Mouse (Mus musculus) embryo, embryonic 9.5 days (tissue): ENCODE data around the gene Mtmr2.

Experiments
- DNase-seq: peaks from one replicate; pipeline ENCODE4 v3.0.0-alpha.2; 2017; ENCODE audit errors: extremely low spot score

Gene Mtmr2

DNA sequence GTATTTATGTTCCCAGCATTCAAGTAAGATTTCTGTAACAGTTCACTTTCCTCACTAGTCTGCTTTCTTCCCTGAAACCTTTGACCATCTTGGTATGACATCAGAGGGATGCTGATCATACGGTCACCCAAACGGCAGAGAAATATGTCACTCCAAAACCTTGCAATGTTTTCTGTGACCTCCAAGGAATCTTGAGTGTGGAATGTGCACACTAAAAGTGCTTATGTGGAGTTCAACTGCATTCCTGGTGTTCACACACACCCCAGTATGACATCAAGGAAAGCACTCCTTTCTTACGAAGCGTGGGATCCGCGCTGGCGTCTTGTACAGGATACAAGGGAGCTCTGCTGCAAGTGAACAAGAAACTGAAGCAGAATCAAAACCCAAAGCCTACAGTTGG is 58.6 kb downstream of the Mtmr2 start:
- DNase-seq: no peak

DNA sequence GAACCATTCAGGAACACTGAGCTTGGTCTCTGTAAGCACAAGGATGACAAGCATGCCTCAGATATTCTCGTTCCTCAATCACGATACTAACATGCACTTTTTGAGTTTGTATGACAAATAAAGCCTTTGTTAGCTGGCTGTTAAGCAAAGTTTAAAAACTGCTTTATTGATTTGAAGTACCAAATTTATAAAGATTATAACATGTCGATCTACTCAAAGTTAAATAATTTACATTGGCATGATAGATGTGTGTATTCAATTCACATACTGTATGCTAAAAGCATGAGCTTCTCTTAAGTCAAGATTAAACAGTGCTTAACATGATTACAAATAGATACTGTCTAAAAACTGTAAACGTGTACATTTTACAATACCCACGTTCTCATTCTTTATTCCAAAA is 59.4 kb downstream of the Mtmr2 start:
- no peak for DNase-seq

DNA sequence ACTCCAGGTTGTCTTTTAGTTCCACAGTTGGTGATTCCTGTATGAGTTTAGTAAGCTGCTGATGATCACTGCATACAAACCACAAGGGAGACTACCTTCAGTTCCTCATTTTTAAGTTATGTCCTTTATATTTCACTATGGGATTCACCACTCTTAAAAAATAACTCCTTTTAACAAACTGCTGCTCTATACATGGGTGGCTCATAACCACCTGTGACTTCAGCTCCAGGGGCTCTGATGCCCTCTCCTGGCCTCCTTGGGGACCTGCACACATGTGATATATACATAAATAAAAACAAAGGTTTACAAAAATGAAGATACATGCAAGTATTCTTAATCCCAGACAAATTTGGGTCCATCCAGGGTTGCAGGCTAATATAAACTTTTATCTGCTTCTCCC is 61.7 kb downstream of the Mtmr2 start:
- DNase-seq: no peak

DNA sequence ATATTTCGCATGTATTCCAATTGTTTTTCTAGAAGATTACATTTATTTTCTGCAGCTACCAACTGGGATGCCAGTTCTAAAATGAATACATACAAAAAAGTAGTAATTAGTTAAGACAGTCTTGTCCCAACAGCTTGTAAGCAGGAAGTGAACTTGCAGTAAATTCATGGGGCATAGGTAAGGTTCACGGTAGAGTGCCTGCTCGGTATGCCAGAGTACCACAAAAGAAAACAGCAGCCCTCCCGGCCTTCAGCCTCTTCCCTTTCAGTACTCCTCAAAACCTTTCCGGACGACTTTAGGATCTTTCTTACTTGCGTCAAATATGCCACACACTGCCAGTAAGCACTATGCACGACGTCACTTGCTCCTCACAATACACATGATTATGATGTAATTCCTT is 70.2 kb downstream of the Mtmr2 start:
- DNase-seq: no peak

DNA sequence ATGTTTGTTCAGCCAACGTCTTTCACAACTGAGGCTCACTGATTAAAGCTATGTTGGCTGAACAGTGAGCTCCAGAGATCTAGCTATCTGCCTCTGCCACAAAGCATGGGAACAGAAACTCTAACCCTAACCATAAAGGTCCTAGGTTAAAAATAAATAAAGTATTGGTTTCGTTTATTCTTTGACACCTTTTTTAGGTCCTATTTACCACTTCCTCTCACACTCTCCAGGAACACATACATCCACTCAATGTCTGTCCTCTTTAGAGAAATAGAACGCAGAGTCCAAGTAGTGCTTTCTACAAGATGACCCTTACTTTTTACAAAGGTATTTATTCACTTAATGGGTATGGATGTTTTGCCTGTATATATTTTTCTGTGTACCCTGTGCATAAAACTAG is 72.6 kb downstream of the Mtmr2 start:
- DNase-seq: no peak

DNA sequence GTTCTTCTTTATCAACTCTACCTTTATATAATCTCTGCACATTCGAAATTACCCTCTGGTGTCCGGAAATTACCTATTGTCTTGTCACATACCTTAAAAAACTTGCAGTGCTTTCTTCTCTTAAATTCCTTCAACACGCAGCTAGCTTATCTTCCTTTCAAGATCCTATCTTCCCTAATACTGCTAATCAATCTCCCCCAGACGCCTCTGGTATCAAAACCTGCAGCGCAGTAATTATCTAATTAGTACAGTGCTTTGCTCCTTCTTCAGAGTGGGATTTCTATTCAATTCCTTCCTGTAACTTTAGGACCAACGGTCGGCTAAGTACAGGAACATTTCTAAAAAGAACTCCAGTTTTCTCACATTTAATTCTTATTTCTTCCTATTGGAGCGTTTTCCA is 77.7 kb downstream of the Mtmr2 start:
- DNase-seq: no peak

DNA sequence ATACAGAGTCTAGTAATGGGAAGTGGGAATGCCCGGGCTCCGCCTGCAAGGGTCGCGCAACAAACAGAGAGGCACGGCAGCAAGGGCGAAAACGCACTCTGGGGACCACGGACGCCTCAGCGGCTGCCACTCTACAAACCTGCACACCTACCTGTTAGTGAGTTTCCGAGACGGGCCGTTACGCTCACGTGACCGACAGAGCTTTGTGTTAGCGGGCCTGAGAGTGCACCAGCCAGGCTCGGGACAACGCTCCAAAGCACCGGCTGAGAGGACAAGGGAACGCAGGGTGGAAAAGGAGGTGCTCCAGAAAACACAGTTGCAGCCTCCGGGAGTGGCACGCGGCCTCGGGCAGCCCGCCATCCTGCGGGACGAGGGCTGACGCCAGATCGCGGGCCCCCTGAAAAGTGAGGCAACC is 78.2 kb downstream of the Mtmr2 start:
- no peak for DNase-seq

DNA sequence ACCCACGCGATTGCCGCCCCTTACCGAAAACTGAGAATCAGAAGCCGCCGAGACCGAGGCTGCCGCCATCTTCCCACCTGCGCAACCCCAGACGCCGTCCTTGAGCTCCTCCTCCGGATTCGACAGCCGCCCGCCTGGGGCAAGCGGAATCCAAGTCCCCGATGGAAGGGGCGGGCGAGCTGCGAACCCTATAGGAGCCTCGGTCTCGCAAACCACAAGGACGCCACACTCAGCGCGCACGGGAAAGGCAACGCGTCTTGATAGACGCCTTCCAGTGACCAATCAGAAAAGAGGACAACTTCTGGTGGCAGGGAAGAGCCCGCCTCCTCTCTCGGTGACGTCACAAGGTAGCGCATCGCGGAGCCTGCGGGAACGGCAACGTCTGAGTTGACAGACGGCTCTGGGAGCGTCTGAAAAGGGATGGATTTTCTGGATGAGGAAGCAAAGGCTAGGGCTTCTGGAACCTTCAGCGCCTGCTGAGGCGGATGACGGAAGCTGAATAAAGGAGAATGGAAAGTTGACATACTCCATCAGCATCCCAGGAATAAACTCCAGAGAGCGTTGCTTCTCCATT is 78.7 kb downstream of the Mtmr2 start, which contains the start of gene Cep57:
Cep57 (minus strand) TSS at position 276 of the 574 bp plus-strand sequence.
- DNase-seq: peak; percentile 96

DNA sequence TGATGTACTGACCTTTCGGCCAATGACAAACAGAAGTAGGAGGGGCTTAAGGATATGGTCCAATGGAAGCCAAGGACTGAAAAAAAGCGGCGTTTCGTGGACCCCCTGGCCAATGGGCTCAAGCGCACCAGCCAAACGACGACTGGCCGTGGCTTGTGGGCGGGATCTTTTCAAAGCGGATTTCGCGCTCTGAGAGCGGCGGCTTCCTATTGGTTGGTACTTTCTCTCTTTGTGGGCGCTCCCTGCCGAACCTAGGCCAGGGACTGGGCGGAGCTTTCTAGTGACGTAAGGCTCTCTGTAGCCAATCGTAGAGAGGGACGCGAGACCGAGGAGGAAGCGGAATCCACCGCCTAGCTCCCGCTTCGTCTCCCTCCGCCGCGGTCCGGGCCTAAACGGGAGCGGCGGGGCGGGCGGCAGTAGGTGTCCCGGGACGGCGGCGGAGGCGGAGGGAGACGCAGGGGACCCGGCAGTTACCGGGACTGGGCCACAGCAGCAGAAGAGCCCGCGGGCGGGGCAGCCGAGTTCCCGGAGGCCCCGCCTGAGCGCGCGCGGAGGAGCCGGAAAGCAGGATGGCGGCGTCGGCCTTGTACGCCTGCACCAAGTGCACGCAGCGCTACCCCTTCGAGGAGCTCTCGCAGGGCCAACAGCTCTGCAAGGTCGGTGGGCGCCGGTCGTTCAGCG is 79.3 kb downstream of the Mtmr2 start, which contains the start of gene Fam76b:
Fam76b (plus strand) TSS at position 311 of the 681 bp plus-strand sequence.
- peak; percentile 98 for DNase-seq

DNA sequence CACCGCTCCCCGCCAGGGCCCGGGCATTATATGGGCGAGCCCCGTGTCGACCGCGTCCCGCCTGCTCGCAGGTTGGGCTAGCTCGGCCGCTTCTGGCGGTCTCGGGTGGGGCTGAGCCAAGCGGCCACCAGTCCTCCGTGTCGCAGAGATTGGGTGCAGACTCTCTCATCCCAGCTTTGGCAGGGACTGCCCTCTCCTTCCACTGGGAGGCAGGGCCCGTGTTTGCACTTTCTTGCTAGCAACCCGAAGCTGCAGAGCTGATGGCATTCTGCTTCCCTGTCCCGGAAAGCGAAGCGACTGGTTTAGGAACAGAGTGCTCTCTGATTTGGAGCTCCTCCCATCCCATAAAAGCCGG is 79.9 kb downstream of the Mtmr2 start:
- no peak for DNase-seq

DNA sequence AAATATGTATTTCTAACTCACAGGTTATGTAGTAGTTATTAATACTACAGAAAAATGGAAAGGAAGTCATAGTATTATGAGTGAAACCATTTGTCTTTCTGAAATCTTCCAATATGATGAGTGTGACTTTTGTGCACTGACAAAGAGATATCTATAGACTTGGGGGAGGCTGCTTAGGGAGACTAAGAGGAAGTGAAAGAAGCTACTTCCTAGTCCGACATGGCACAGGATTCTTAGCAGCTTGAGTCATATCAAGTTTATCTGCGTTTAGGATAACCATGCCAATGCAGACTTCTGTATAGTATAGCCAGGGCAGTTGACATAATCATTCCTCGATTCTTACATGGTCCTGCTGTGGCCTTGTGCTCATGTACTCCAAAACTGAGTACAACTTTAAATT is 87.0 kb downstream of the Mtmr2 start:
- no peak for DNase-seq

DNA sequence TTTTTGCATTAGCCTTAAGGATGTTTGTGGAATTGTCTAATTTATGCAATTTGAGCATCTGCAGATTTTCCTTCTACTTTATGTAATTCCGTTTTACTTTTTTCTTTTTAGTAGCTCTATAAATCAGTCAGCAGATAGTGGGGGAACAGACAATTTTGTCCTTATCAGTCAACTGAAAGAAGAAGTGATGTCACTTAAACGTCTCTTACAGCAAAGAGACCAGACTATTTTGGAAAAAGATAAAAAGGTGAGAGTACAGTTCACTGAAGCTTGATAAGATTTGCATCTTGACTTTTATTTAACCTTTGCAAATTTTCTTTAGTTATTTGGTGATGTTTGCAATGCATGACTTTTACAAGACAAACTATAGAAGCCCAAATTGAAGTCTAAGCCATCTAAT is 88.5 kb downstream of the Mtmr2 start:
- no peak for DNase-seq

DNA sequence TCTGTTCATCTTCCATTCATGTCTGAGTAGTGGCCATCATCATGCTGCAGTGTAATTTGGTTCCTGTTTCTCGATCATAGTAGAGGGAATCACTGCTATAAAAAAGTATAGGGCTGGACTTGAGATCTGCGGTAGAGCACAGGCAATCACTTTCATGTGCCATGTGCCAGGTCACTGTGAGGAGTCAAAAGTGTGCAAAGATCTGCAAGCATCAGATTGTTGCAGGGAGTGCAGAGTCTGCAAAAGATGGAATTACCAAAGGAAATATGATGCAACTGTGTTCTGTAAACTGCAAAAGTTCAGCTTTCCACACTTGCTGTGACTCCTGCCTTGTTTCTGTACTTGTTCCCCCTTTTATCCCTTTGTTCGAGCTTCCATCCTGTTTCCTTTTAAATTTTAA is 99.4 kb downstream of the Mtmr2 start:
- no peak for DNase-seq

DNA sequence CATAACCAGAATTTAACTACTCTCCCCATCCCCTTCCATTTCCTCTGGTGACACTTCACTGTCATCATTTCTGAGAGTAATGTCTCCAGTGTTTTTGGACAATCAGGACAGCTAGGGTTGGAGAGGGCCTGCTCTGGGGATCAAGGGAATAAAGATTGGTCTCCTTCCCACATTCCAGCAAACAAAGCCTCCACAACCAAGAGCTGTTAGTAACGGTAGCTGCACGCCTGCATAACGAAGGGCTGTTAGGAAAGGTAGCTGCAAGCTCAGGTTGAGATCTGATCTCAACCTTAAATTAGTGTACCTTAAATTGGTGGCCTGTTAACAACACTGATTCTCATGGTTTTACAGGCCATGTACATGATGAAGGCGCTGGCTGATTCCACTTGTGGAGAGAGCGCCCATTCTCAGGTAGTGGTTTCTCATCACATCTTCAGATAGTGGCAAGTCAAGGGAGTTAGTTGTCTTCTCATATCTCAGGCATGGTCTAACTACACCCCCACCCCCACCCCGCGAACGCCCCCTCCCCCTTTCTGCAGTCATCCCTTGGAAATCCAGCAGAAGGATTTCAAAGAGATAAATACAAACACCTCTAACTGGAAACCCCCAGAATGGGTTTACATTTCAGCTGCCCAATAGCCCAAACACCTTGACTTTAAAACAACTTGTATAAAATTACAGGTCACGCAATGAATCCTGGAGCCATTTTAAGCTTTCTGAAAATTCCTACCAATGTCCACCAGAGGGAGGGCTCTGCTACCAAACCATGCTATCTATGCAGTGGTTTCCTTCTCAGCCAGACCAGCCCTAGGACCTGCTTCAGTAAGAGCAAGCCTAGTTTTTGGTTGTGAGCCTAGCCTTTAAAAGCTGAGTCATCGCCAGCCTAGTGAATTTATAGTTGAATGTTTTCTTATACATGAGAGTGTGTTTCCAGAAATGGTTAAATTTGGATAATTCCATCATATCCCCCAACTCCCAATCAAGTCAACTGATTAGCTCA is 100.6 kb downstream of the Mtmr2 start:
- DNase-seq: peak; percentile 44

DNA sequence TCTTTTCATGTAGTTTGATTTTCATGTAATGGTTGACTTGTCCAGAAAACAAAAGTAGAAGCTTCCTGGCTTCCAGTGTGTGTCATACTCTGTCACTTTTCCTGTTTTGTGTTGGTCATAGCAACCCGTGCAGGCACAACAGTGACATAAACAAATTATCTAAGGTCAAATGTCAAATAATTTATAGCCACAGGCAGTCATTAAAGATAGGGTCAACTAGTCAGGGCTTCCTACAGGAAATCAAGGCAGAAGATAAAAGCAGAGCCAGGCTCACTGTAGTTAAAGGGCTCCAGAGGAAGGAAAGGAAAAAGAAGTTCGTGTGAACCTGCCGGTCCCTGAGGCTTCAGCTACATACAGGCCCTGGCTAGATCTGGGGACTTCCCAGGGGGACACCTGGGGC is 105.7 kb downstream of the Mtmr2 start:
- DNase-seq: no peak
